Mouse (Mus musculus): Measurements from ENCODE around the gene Gm17604. TPM values are rescaled to one million over a fixed set of nuclear protein-coding genes. Genes with fewer than 3 reads are reported as not detected.

Gene Gm17604
- total RNA-seq (2014; fragmentation: Nextera tagmentation) (not detected in 2 replicates), total RNA-seq (2017) (not detected in 2 replicates)

DNA sequence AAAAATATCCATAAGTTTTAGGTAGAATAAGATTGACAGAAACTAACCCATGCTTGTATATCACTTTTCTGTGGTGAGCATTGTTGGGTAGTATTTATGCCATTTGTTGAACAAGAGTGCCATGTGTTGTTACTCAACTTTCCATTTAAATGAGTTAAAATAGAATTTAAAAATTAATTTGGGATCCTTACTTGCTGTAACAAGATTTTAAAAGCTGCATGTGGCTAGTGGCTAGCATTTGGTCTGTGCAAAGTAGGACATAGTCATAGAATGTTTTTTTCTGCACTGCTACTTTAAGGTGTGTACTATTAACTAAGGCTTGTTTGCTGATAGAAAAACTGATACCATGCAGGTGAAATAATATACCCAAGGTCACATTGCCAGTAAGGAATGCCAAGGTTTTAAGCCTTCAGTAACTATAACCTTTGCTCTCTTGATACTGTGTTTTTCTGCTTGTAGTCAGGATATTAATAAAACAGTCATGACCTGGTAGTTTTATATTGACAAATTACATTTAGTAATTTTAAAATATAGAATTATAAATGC, at the start of gene Gm17604:
TSS of gene Gm17604 (minus strand) at position 51 of the 546 bp plus-strand sequence.
- no peak for ATAC-seq (replicated peaks; ENCODE audit: poor library complexity, severe bottlenecking)

GRCm38 (mm10) chrX:165049929-165050328, 45.3 kb upstream of the Gm17604 start:
- ATAC-seq (replicated peaks; ENCODE audit: poor library complexity, severe bottlenecking) = no peak

DNA sequence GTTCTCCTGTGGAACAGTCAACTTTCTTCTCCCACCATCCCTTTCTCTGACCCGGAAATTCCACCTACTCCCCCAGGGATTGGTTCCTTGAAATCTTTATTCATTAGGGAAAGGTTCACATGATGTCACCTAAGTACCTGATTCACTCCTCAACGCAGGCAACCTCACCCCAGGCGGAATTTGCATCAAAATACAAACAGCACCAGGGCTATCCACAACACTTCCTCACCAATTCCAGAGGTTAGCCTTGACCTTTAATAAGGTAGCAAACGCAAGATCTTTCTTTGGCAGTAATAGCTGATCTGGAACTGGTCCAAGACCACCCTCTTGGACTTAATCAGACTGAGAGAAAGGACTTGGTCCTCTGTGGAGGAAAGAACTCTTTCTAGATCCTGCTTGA, 1.5 kb downstream of the Gm17604 start:
- ATAC-seq (replicated peaks; ENCODE audit: poor library complexity, severe bottlenecking) = no peak

- ATAC-seq (replicated peaks; ENCODE audit: poor library complexity, severe bottlenecking) = peak; percentile 92
These were observed 24.3 kb downstream of the Gm17604 start, which contains the start of the genes Mospd2 and Fancb for GRCm38 (mm10) chrX:164980193-164980775. TSS of gene Mospd2 (minus strand) at chrX:164980375. TSS of gene Fancb (plus strand) at chrX:164980592.

DNA sequence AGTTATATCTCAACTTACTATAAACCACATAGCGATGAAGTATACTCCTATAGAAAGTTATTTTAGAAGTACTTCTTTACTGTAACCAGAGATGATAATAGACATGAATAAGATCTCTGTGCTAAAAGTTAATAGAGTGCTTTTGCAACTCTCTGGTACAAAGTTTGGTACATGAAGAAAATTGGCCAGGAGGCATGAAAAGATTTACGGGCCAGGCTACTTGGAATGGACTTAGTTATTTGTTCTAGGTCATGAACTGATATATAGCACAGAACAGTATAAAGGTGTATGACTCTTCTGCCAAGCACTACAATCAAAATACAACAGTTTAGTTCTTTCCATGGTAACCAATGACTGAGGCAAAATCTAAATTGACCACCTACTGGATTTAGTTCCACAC, 25.8 kb downstream of the Gm17604 start:
- no peak for ATAC-seq (replicated peaks; ENCODE audit: poor library complexity, severe bottlenecking)

DNA sequence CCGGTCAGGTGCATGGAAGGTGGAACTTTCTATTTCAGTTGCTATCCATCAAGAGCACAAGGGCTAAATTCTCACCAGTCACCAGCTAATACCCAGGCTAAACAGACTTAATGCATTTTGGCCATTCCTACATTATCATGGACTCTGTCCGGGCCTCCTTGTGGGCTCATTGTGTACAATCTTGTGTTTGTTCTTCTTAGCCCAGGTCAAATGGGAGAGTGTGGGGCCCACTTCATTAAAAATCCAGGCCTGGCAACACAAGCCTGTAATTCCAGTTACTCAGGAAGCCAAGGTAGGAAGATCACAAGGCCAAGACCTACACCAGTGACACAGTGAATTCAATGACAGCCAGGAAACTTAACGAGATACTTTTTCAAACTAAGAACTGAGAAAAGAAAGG, 33.4 kb downstream of the Gm17604 start:
- ATAC-seq (replicated peaks; ENCODE audit: poor library complexity, severe bottlenecking) = no peak

DNA sequence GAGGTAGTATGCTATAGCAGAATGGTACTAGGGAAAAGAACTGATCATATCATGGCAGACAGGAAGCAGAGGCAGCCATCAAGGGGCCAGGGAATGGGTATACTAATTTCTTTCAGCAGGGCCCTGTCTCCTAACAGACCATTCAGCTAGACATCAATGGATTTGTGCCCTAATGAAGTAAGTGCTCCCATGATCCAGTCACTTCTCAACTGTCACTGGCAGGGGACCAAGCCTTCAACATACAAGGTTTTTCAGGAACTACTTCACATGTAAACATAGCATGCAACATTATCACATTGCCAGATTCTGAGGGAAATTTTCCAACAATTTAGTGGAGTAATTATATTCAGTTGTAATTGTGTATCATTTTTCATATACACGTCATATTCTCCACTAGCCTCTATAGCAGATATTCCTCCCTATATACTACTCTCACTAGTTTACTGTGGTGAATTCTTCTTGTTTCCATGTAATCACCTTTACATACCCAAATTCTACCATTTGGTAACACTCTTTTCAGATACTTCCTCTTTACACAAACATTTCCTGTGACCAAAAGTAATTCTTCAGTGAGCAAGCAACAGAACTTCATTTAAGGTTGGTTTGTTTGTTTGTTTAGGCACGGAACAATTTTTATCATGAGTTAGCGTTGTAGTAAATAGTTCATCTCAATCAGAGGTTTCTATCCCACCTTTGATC, 38.7 kb downstream of the Gm17604 start:
- ATAC-seq (replicated peaks; ENCODE audit: poor library complexity, severe bottlenecking) = peak; percentile 37; the same call in 1 of the 2 replicates

Other genes with a start within 250 kb of the Gm17604 start
- gene Mospd2, start 24.5 kb downstream of the Gm17604 start, total RNA-seq (2014; fragmentation: Nextera tagmentation) = 11.3 and 21.9 TPM in 2 replicates
- gene Mospd2, start 24.5 kb downstream of the Gm17604 start, total RNA-seq (2017) = 29.2 and 30.4 TPM in 2 replicates
- 8.2 and 10.3 TPM in 2 replicates for gene Fancb, start 24.2 kb downstream of the Gm17604 start, total RNA-seq (2014; fragmentation: Nextera tagmentation)
- 8.6 and 13.9 TPM in 2 replicates for gene Fancb, start 24.2 kb downstream of the Gm17604 start, total RNA-seq (2017)

Measured in granulocyte monocyte progenitor cell, adult 5-6 weeks (primary cell).